Mouse (Mus musculus): ENCODE data around the gene Rnf220. TPM values are rescaled to one million over a fixed set of nuclear protein-coding genes. Genes with fewer than 3 reads are reported as not detected.

The Rnf220 gene
- polyA plus RNA-seq, 1 experiment, result 60.9 TPM

- DNase-seq (ENCODE audit: low read depth, low spot score), result no peak
- WGBS, result 33% methylated on average over 6 of the region's 6 CpGs
Observed at GRCm38 (mm10) chr4:117316800-117317199, 180.1 kb downstream of the Rnf220 start.

- DNase-seq (ENCODE audit: low read depth, low spot score), result no peak
- WGBS, result 85% methylated on average over 16 of the region's 16 CpGs
Observed at GRCm38 (mm10) chr4:117314849-117315500, 181.9 kb downstream of the Rnf220 start.

- no peak for DNase-seq (ENCODE audit: low read depth, low spot score)
- WGBS, result 42% methylated on average over 4 of the region's 4 CpGs
Observed at GRCm38 (mm10) chr4:117313085-117313424, 183.8 kb downstream of the Rnf220 start.

GRCm38 (mm10) chr4:117312416-117313084 lies 184.3 kb downstream of the Rnf220 start:
- DNase-seq (ENCODE audit: low read depth, low spot score), result no peak
- WGBS, result 18% methylated on average over 26 of the region's 26 CpGs

- 34% methylated on average over 5 of the region's 5 CpGs for WGBS
- DNase-seq (ENCODE audit: low read depth, low spot score), result peak; percentile 94
Observed at GRCm38 (mm10) chr4:117311891-117312290, 185.0 kb downstream of the Rnf220 start.

- DNase-seq (ENCODE audit: low read depth, low spot score), result no peak
- 89% methylated on average over 1 of the region's 1 CpGs for WGBS
Observed at GRCm38 (mm10) chr4:117309427-117309826, 187.4 kb downstream of the Rnf220 start.

GRCm38 (mm10) chr4:117307270-117307669 lies 189.6 kb downstream of the Rnf220 start:
- WGBS, result 58% methylated on average over 6 of the region's 6 CpGs
- DNase-seq (ENCODE audit: low read depth, low spot score), result no peak

- 24% methylated on average over 6 of the region's 7 CpGs for WGBS
- DNase-seq (ENCODE audit: low read depth, low spot score), result no peak
Observed at GRCm38 (mm10) chr4:117305461-117305860, 191.4 kb downstream of the Rnf220 start.

- 18% methylated on average over 54 of the region's 54 CpGs for WGBS
- DNase-seq (ENCODE audit: low read depth, low spot score), result no peak
Observed at GRCm38 (mm10) chr4:117304239-117305025, 192.4 kb downstream of the Rnf220 start.

- DNase-seq (ENCODE audit: low read depth, low spot score), result no peak
- WGBS, result 16% methylated on average over 30 of the region's 30 CpGs
Observed at GRCm38 (mm10) chr4:117303581-117304238, 193.1 kb downstream of the Rnf220 start.

- no peak for DNase-seq (ENCODE audit: low read depth, low spot score)
- WGBS, result 18% methylated on average over 14 of the region's 14 CpGs
Observed at GRCm38 (mm10) chr4:117302027-117302806, 194.6 kb downstream of the Rnf220 start.

GRCm38 (mm10) chr4:117299921-117300320 lies 196.9 kb downstream of the Rnf220 start:
- DNase-seq (ENCODE audit: low read depth, low spot score), result no peak
- 89% methylated on average over 10 of the region's 10 CpGs for WGBS

GRCm38 (mm10) chr4:117297819-117298218 lies 199.0 kb downstream of the Rnf220 start:
- 68% methylated on average over 9 of the region's 9 CpGs for WGBS
- no peak for DNase-seq (ENCODE audit: low read depth, low spot score)

GRCm38 (mm10) chr4:117296849-117297593 lies 199.8 kb downstream of the Rnf220 start:
- DNase-seq (ENCODE audit: low read depth, low spot score), result no peak
- 76% methylated on average over 19 of the region's 19 CpGs for WGBS

GRCm38 (mm10) chr4:117291696-117292095 lies 205.2 kb downstream of the Rnf220 start:
- DNase-seq (ENCODE audit: low read depth, low spot score), result no peak
- 45% methylated on average over 2 of the region's 2 CpGs for WGBS

GRCm38 (mm10) chr4:117288927-117289801 lies 207.7 kb downstream of the Rnf220 start:
- no peak for DNase-seq (ENCODE audit: low read depth, low spot score)
- under 1% methylated on average over 77 of the region's 80 CpGs for WGBS

- WGBS, result 24% methylated on average over 25 of the region's 25 CpGs
- DNase-seq (ENCODE audit: low read depth, low spot score), result no peak
Observed at GRCm38 (mm10) chr4:117288277-117288926, 208.4 kb downstream of the Rnf220 start.

Data from large intestine, adult 2 months (tissue).